Mouse (Mus musculus) Patski (cell line): ENCODE data around the gene Tesk2. TPM values are rescaled to one million over a fixed set of nuclear protein-coding genes. Genes with fewer than 3 reads are reported as not detected.

Source experiments
- ATAC-seq: fragments of 100-300 bp; one replicate; pipeline ENCODE4 v1.8.0; 2021
- CTCF ChIA-PET: fragments of 350-600 bp; sonication (Branson Sonifier 250); formaldehyde crosslinking; loops from one replicate; lab custom pipeline; 2022; ENCODE audit warnings: inconsistent platforms; lab: Charles Lee
- POLR2A ChIA-PET: fragments of 350-600 bp; sonication (Branson Sonifier 250); formaldehyde crosslinking; loops from one replicate; lab custom pipeline; 2022; ENCODE audit warnings: antibody characterized with exemption, inconsistent platforms; lab: Charles Lee
- DNase-seq: peaks from one replicate; pipeline ENCODE4 v3.0.0-alpha.2; 2011; ENCODE audit warnings: low read depth, low spot score
- H3K27me3 ChIP-seq: fragments of 371-371 bp; one replicate; pipeline ENCODE4 v1.5.1; 2021
- CTCF ChIP-seq: fragments of 100-300 bp; IDR thresholded peaks from one replicate; pipeline ENCODE4 v1.5.1; 2021
- in situ Hi-C: fragments of 300-500 bp; cut with MboI; formaldehyde crosslinking; loops from 3 replicates; pipeline ENCODE4 v1.11.1; 2018; ENCODE audit warnings: low pct_unique_long_range_greater_than_20kb, mixed read lengths
- polyA plus RNA-seq: library from polyadenylated mRNA; unstranded; gene quantifications from one replicate; pipeline ENCODE4 v1.2.3, GENCODE M21; 2021

Gene Tesk2
- polyA plus RNA-seq, 1 experiment from 2014 or later: 3.6 TPM

DNA sequence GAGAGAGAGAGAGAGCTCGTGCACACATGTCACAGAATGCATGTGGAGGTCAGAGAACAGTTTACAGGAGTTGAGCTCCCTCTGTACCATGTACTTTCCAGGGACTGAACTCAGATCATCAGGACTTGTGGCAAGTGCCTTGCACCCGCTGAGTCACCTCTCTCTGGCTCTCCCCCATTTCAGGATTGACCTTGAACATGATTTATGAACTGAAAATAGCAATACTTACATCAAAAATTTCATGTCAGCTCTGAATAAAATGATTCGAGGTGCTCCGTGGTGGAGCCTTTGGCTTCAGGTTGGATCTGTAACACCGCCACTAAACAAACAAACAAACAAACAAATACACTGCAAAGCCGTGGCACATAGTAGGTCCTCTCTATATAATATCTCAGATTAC lies 120.1 kb downstream of the Tesk2 start:
- no peak for ATAC-seq

DNA sequence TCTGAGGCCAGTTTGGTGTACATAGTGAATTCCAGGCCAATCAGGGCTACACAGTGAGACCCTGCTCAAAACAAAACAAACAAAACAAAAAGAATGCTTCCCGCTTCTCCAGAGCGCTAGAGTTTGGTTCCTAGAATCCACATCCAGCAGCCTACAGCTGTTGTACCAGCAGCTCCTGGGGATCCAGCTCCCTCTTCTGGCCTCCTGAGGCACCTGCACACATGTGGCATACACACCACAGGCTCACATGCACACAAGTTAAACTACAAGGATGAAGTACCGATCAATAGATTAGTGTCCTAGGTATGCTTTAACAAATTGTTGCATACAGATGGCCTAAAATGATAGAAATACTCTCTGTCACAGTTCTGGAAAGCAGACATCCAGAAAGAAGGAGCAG lies 123.6 kb downstream of the Tesk2 start:
- ATAC-seq (no peak), DNase-seq (no peak)
- ChIA-PET POLR2A (no interaction called here), CTCF (interaction anchor here (2.3 kb wide), 1 partner anchor 10 kb away, joined by 5 read pairs; no protein-coding TSS in a partner anchor)
- in situ Hi-C loops: no loop called here
- TF ChIP-seq CTCF: no peak
- H3K27me3 ChIP-seq: peaks cover 5% of the 10 kb centered on the region

More for the DNA sequence above, 120.1 kb downstream of the Tesk2 start:
- in situ Hi-C loops: no loop called here
- no peak for DNase-seq
- POLR2A ChIA-PET: no interaction called here
- H3K27me3 ChIP-seq: peaks cover 2% of the 10 kb centered on the region
- TF ChIP-seq CTCF: no peak
- CTCF ChIA-PET: no interaction called here

DNA sequence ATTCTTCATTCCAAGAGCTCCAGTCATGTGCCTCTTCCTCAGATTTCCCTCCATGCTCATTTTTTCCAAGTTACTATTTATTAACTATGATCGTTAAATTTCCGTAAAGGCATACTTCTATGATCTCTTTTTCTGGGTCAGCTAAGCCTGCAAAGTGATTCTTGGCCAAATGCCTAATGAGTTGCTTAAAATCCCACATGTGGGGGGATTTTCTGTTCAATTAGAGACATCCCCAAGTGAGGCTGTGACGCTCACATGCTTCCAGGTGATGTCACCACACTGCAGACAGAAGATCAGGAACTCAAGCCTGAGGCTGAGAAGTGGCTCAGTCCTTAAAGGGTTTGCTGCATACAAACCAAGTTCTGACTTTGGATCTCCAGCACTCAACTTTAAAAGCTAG lies 129.2 kb downstream of the Tesk2 start:
- peaks cover 10% of the 10 kb centered on the region for H3K27me3 ChIP-seq
- in situ Hi-C loops: no loop called here
- CTCF ChIA-PET: interaction anchor here (1.3 kb wide), 1 partner anchor 14 kb away, joined by 4 read pairs; no protein-coding TSS in a partner anchor
- no peak for DNase-seq
- POLR2A ChIA-PET: no interaction called here
- no peak for ATAC-seq
- TF ChIP-seq CTCF: no peak

DNA sequence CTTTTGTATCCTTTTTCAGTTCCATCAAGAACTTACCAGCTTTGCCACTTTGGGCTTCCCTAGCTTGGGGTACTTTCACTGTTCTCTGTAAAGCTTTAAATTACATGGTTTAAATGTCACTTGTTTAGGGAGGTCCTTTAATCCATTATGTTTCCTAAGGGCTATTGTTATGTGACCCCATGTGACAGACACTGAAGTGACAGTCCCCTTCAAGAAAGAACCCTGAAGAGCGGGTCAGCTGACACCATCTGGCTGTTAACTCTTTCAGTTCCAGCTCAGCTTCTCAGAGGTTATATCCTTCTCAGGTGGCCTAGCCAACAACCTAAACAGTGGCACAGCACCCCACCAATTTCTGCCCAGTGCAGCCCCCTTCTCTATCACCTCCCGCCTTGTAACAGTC lies 133.5 kb downstream of the Tesk2 start:
- in situ Hi-C loops: no loop called here
- CTCF ChIA-PET: interaction anchor here (1.8 kb wide), 1 partner anchor 10 kb away, joined by 5 read pairs; no protein-coding TSS in a partner anchor
- no peak for ATAC-seq
- TF ChIP-seq CTCF: no peak
- POLR2A ChIA-PET: no interaction called here
- DNase-seq: no peak
- peaks cover 8% of the 10 kb centered on the region for H3K27me3 ChIP-seq

Other genes with a start within 250 kb of the Tesk2 start
- 15.9 TPM for gene Ipp, start 213.4 kb upstream of the Tesk2 start, polyA plus RNA-seq
- 8.5 TPM for gene Tmem69, start 165.0 kb upstream of the Tesk2 start, polyA plus RNA-seq
- 43.9 TPM for gene Gpbp1l1, start 163.3 kb upstream of the Tesk2 start, polyA plus RNA-seq
- gene Ccdc17, start 124.3 kb upstream of the Tesk2 start, polyA plus RNA-seq: 1.8 TPM
- 49.4 TPM for gene Nasp, start 93.0 kb upstream of the Tesk2 start, polyA plus RNA-seq
- 517 TPM for gene Akr1a1, start 69.3 kb upstream of the Tesk2 start, polyA plus RNA-seq
- 538 TPM for gene Prdx1, start 35.4 kb upstream of the Tesk2 start, polyA plus RNA-seq
- 12.4 TPM for gene Mmachc, start 12.5 kb upstream of the Tesk2 start, polyA plus RNA-seq
- 30.5 TPM for gene Ccdc163, start 12.4 kb upstream of the Tesk2 start, polyA plus RNA-seq
- gene Toe1, start 86.7 kb downstream of the Tesk2 start, polyA plus RNA-seq: 14.2 TPM
- 5.6 TPM for gene Mutyh, start 86.8 kb downstream of the Tesk2 start, polyA plus RNA-seq
- gene Hpdl, start 100.8 kb downstream of the Tesk2 start, polyA plus RNA-seq: 0.28 TPM
- 0.96 TPM for gene Zswim5, start 156.4 kb downstream of the Tesk2 start, polyA plus RNA-seq